Mouse (Mus musculus) heart, embryonic 11.5 days (tissue): ENCODE results near the gene Fam160a1. TPM values are rescaled to one million over a fixed set of nuclear protein-coding genes. Genes with fewer than 3 reads are reported as not detected.
A peak's percentile ranks its signal among the peaks of the same experiment; 100 is the strongest.

Source experiments
- ATAC-seq: fragments of 200-750 bp; cut with Nextera tagmentation; replicated peaks from 2 replicates; pipeline ENCODE4 v1.8.0; 2017; ENCODE audit warnings: moderate library complexity; ENCODE audit not compliant: insufficient number of reproducible peaks, low FRiP score, low TSS enrichment
- H3K27ac ChIP-seq: fragments of 300-500 bp; sonication (generic); 2 replicates; pipeline ENCODE4 v1.5.1; 2014; ENCODE audit warnings: mild to moderate bottlenecking, low read depth, low read length
- H3K27me3 ChIP-seq: fragments of 300-500 bp; sonication (generic); 2 replicates; pipeline ENCODE4 v1.6.1; 2014; ENCODE audit warnings: mild to moderate bottlenecking, low read length, mixed read lengths; ENCODE audit not compliant: control insufficient read depth, insufficient read depth
- H3K36me3 ChIP-seq: fragments of 300-500 bp; sonication (generic); 2 replicates; pipeline ENCODE4 v1.6.1; 2014; ENCODE audit warnings: mild to moderate bottlenecking, low read length, moderate library complexity, mixed read lengths; ENCODE audit not compliant: control insufficient read depth, insufficient read depth
- H3K4me1 ChIP-seq: fragments of 300-500 bp; sonication (generic); 2 replicates; pipeline ENCODE4 v1.6.1; 2014; ENCODE audit warnings: low read length; ENCODE audit not compliant: control insufficient read depth, insufficient read depth
- H3K4me2 ChIP-seq: fragments of 300-500 bp; sonication (generic); 2 replicates; pipeline ENCODE4 v1.6.1; 2014; ENCODE audit warnings: mild to moderate bottlenecking, moderate library complexity
- H3K4me3 ChIP-seq: fragments of 300-500 bp; sonication (generic); 2 replicates; pipeline ENCODE4 v1.5.1; 2014; ENCODE audit warnings: low read depth, low read length
- H3K9ac ChIP-seq: fragments of 300-500 bp; sonication (generic); 2 replicates; pipeline ENCODE4 v1.6.1; 2014; ENCODE audit warnings: mild to moderate bottlenecking, low read depth, low read length, moderate library complexity
- H3K9me3 ChIP-seq: fragments of 300-500 bp; sonication (generic); replicated peaks from 2 replicates; pipeline ENCODE4 v1.6.1; 2016; ENCODE audit warnings: low read length; ENCODE audit not compliant: control insufficient read depth
- WGBS: fragments of 180-500 bp; shearing (Covaris S2); extraction: QIAGEN DNeasy Blood & Tissue Kit; methylation state at CpG from one replicate; pipeline ENCODE4 v1.1.7; 2014; ENCODE audit not compliant: insufficient replicate concordance; 5-methylcytosine and 5-hydroxymethylcytosine counted together
- polyA plus RNA-seq: library from polyadenylated mRNA; unstranded; fragments of >200 nt; fragmentation: Nextera tagmentation; extraction: Ambion mirVana; gene quantifications from 2 replicates; pipeline ENCODE4 v1.2.1, GENCODE M21; 2014

Fam160a1 gene
- polyA plus RNA-seq, 1 experiment from 2014 or later = 2.7 TPM

- H3K27me3 ChIP-seq = no peaks in the 10 kb centered on the region
- no peak overlapping the region for H3K4me3 ChIP-seq
- no peaks in the 10 kb centered on the region; the same call in 1 of the 2 replicates for H3K36me3 ChIP-seq
- H3K9me3 ChIP-seq = no peaks in the 10 kb centered on the region
- no peak overlapping the region for H3K9ac ChIP-seq
- WGBS = 75% methylated on average over 3 of the region's 3 CpGs
- H3K4me1 ChIP-seq = no peaks in the 10 kb centered on the region
- H3K4me2 ChIP-seq = no peak overlapping the region
- ATAC-seq = no peak
- H3K27ac ChIP-seq = no peak overlapping the region
Observed at GRCm38 (mm10) chr3:85695056-85695455, 122.0 kb downstream of the Fam160a1 start.

DNA sequence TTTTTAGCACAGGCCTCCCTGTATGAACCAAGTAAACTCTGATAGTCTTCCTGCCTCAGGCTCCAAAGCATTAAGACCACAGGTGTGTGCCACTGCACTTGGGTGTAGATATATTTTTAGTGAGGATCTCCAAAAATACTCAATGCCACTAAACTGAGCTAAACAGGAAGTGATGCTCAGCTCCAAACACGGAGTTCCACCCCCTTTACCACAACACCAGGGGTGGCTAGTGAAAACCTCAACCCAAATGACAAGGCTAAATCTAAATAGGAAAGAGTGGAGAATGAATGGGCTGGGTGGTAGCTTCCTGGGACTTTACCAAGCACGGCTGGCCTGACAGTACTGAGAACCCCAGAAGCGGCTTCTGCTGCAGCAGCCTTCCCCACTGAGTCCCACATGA, 124.1 kb downstream of the Fam160a1 start:
- ATAC-seq = no peak
- no peak overlapping the region for H3K4me2 ChIP-seq
- no peak overlapping the region for H3K4me3 ChIP-seq
- 53% methylated on average over 3 of the region's 3 CpGs for WGBS
- no peaks in the 10 kb centered on the region for H3K9me3 ChIP-seq
- no peak overlapping the region for H3K27ac ChIP-seq
- H3K36me3 ChIP-seq = no peaks in the 10 kb centered on the region; the same call in 1 of the 2 replicates
- no peaks in the 10 kb centered on the region for H3K27me3 ChIP-seq
- H3K4me1 ChIP-seq = no peaks in the 10 kb centered on the region
- H3K9ac ChIP-seq = no peak overlapping the region

GRCm38 (mm10) chr3:85691134-85691533, 126.0 kb downstream of the Fam160a1 start:
- no peaks in the 10 kb centered on the region; the same call in 1 of the 2 replicates for H3K36me3 ChIP-seq
- no peak overlapping the region for H3K27ac ChIP-seq
- ATAC-seq = no peak
- H3K4me1 ChIP-seq = no peaks in the 10 kb centered on the region
- 71% methylated on average over 4 of the region's 4 CpGs for WGBS
- no peak overlapping the region for H3K9ac ChIP-seq
- no peaks in the 10 kb centered on the region for H3K9me3 ChIP-seq
- H3K4me3 ChIP-seq = no peak overlapping the region
- no peak overlapping the region for H3K4me2 ChIP-seq
- no peaks in the 10 kb centered on the region for H3K27me3 ChIP-seq

DNA sequence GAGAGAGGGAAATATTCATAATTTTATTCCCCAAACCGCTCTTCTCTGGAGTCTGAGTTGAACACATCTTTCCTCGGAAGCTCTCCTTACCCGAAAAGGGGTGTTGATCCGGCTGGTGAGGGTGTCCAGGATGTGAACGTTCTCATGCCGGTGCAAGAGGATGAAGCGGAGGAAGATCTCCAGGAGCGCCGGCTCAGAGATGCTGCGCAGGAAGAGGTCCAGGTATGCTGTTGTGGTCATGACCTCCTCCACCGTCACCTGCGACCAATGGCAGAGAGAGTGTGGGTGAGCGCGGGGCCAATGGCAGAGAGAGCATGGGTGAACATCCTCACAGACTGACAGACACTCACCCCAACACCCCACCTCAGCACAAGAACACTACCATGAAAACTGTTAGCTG, 128.8 kb downstream of the Fam160a1 start:
- no peak overlapping the region for H3K27ac ChIP-seq
- WGBS = 91% methylated on average over 14 of the region's 14 CpGs
- no peak overlapping the region for H3K9ac ChIP-seq
- ATAC-seq = no peak
- no peak overlapping the region for H3K4me2 ChIP-seq
- H3K9me3 ChIP-seq = no peaks in the 10 kb centered on the region
- H3K4me3 ChIP-seq = no peak overlapping the region
- H3K27me3 ChIP-seq = no peaks in the 10 kb centered on the region
- no peaks in the 10 kb centered on the region for H3K4me1 ChIP-seq
- no peaks in the 10 kb centered on the region; the same call in 1 of the 2 replicates for H3K36me3 ChIP-seq

GRCm38 (mm10) chr3:85685271-85685670, 131.8 kb downstream of the Fam160a1 start:
- Histone ChIP-seq H3K9me3 (no peaks in the 10 kb centered on the region), H3K4me3 (no peak overlapping the region), H3K9ac (no peak overlapping the region), H3K27me3 (no peaks in the 10 kb centered on the region), H3K27ac (no peak overlapping the region), H3K4me2 (no peak overlapping the region), H3K36me3 (no peaks in the 10 kb centered on the region), H3K4me1 (0 out of 2 replicates have a peak, but pooled peaks cover 3% of the 10 kb centered on the region)
- WGBS = 85% methylated on average over 8 of the region's 8 CpGs
- ATAC-seq = no peak

DNA sequence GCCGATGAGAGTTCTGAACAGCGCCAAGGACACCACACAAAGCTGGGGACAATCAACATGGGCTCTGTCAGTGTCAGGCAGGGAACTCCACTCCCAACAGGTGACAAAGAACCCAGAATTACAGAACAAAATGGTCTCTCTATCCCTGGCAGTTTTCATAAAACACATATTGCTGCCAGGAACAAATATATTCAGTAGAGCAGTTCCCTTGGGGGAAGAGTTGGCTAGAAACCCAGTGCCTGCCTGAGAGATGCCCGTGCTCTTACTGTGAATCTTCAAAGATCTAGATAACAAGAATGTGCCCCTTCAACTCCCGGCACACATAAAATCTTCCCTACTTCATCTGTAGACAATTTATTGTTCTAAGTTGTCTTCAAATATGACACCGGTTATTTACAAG, 133.5 kb downstream of the Fam160a1 start:
- Histone ChIP-seq H3K9ac (no peak overlapping the region), H3K4me2 (no peak overlapping the region)
- 79% methylated on average over 5 of the region's 5 CpGs for WGBS

GRCm38 (mm10) chr3:85681136-85681535, 136.0 kb downstream of the Fam160a1 start:
- WGBS = 79% methylated on average over 7 of the region's 7 CpGs
- Histone ChIP-seq H3K27ac (no peak overlapping the region), H3K9ac (no peak overlapping the region), H3K4me1 (peaks cover 8% of the 10 kb centered on the region; the same call in 1 of the 2 replicates), H3K36me3 (no peaks in the 10 kb centered on the region), H3K4me2 (no peak overlapping the region), H3K4me3 (no peak overlapping the region), H3K9me3 (no peaks in the 10 kb centered on the region), H3K27me3 (no peaks in the 10 kb centered on the region)
- ATAC-seq = no peak

More for the DNA sequence above, 133.5 kb downstream of the Fam160a1 start:
- Histone ChIP-seq H3K9me3 (no peaks in the 10 kb centered on the region), H3K27me3 (no peaks in the 10 kb centered on the region), H3K4me3 (no peak overlapping the region), H3K36me3 (no peaks in the 10 kb centered on the region), H3K4me1 (0 out of 2 replicates have a peak, but pooled peaks cover 8% of the 10 kb centered on the region), H3K27ac (no peak overlapping the region)
- ATAC-seq = no peak

GRCm38 (mm10) chr3:85679960-85680359, 137.1 kb downstream of the Fam160a1 start:
- H3K9ac ChIP-seq = no peak overlapping the region
- ATAC-seq = no peak
- H3K4me3 ChIP-seq = no peak overlapping the region
- no peaks in the 10 kb centered on the region for H3K36me3 ChIP-seq
- no peaks in the 10 kb centered on the region for H3K27me3 ChIP-seq
- peaks cover 8% of the 10 kb centered on the region; the same call in 1 of the 2 replicates for H3K4me1 ChIP-seq
- no peaks in the 10 kb centered on the region for H3K9me3 ChIP-seq
- 82% methylated on average over 5 of the region's 5 CpGs for WGBS
- no peak overlapping the region for H3K27ac ChIP-seq
- no peak overlapping the region for H3K4me2 ChIP-seq

DNA sequence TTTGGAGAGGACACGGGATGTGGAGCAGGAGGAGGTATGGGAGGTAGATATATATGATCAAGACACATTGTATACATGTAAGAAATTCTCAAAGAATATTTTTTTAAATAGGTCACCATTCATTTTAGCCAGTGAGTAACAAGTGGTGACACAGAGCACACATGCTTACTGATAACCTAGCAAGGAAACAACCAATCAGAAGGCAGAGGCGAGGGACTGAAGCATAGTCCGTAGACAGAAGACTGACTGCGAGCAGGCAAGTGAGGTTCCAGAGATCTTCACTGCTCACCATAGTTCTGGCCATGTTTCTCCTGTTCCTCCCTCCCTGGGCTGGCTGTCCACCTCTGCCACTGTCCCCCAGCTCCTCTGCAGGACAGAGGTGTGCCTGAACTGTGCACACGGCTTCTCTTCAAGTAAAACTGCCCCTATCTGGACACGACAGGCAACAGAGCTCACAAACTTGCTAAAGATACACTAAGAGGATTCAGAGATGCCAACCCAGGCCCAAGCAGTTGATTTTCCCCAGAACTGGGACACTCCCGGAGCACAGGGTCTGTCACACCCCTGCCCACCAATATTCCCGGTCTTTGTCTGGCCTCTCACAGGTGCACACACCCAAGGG, 137.7 kb downstream of the Fam160a1 start:
- H3K27me3 ChIP-seq = no peaks in the 10 kb centered on the region
- no peaks in the 10 kb centered on the region for H3K36me3 ChIP-seq
- no peak overlapping the region for H3K27ac ChIP-seq
- H3K9ac ChIP-seq = no peak overlapping the region
- no peak overlapping the region for H3K4me3 ChIP-seq
- H3K9me3 ChIP-seq = no peaks in the 10 kb centered on the region
- H3K4me1 ChIP-seq = peaks cover 8% of the 10 kb centered on the region; the same call in 1 of the 2 replicates
- 57% methylated on average over 8 of the region's 8 CpGs for whole genome bisulfite sequencing
- H3K4me2 ChIP-seq = 0 out of 2 replicates have a peak overlapping the region, but pooled peaks have one; percentile 15
- ATAC-seq = no peak
